16 mouse cellular contexts compared by ENCODE assay signal in genomic region chr7:27574124-27574880, GRCm38 (mm10). TPM values are rescaled to one million over a fixed set of nuclear protein-coding genes. Genes with fewer than 3 reads are reported as not detected.
A peak's percentile ranks its signal among the peaks of the same experiment; 100 is the strongest.
DNase-seq lines count a peak whose midpoint lies in the region; ATAC-seq and TF ChIP-seq lines count a peak whose summit lies in the region.
"Had no signal": no experiment of that assay in that cellular context is flagged by ENCODE, and none has a peak within 500 bp of the region (broad histone marks: within the 10 kb centered on the region; RNA-seq: fewer than 3 reads in every experiment).

No protein-coding gene starts in this region.

- no peaks in the 10 kb centered on the region for H3K9me3 ChIP-seq in E14TG2a.4 (ENCODE audit: low read length)
- no peaks in the 10 kb centered on the region for H3K9me3 ChIP-seq in hindbrain, embryonic 14.5 days (ENCODE audit: control insufficient read depth, low read length)
- H3K9me3 ChIP-seq: embryonic facial prominence, embryonic 10.5 days; kidney, embryonic 15.5 days had no signal

- H3K4me2 ChIP-seq in hindbrain, embryonic 14.5 days (replicated peaks) = no peak overlapping the region
- H3K4me2 ChIP-seq: kidney, embryonic 15.5 days had no signal

- WGBS in hindbrain, embryonic 14.5 days = 93% methylated on average over 14 of the region's 14 CpGs

- peak; percentile 78 for DNase-seq in adrenal gland, adult 2 months
- no peak for DNase-seq in adrenal gland, postnatal 4 days (ENCODE audit: low spot score in 2 of 2)
- peak; percentile 47 for DNase-seq in adrenal gland, postnatal 14 days
- DNase-seq in hindbrain, embryonic 14.5 days (ENCODE audit: low spot score) = no peak
- no peak for DNase-seq in embryo, embryonic 10 days (ENCODE audit: low spot score)
- DNase-seq: B cell, adult 2 months; cerebellum, adult 8-10 months; heart, adult 18-20 months; heart, postnatal 10 days; layer of hippocampus, adult 9-11 months had no signal

- H3K27me3 ChIP-seq in E14TG2a.4 (ENCODE audit: insufficient read depth, low read length) = no peaks in the 10 kb centered on the region
- no peaks in the 10 kb centered on the region for H3K27me3 ChIP-seq in hindbrain, embryonic 14.5 days (ENCODE audit: control insufficient read depth, insufficient read depth, low read length)
- H3K27me3 ChIP-seq: kidney, embryonic 15.5 days had no signal

- peaks cover 89% of the 10 kb centered on the region for H3K36me3 ChIP-seq in E14TG2a.4 (ENCODE audit: insufficient read depth, low read length)
- H3K36me3 ChIP-seq in hindbrain, embryonic 14.5 days (replicated peaks; ENCODE audit: control insufficient read depth, insufficient read depth) = peaks cover 92% of the 10 kb centered on the region

- ATAC-seq in monocyte, adult 5-6 weeks (replicated peaks; ENCODE audit: insufficient number of reproducible peaks, low FRiP score, low TSS enrichment, poor library complexity, severe bottlenecking) = peak; percentile 59
- no peak for ATAC-seq in hindbrain, embryonic 14.5 days (ENCODE audit: low FRiP score)
- no peak for ATAC-seq in cerebellum, adult (ENCODE audit: insufficient number of reproducible peaks, low FRiP score, low TSS enrichment)

- no peak overlapping the region for H3K9ac ChIP-seq in hindbrain, embryonic 14.5 days
- H3K9ac ChIP-seq: kidney, embryonic 15.5 days; liver, embryonic 14.5 days had no signal

- H3K4me3 ChIP-seq in E14TG2a.4 (replicated peaks; ENCODE audit: low read length) = peak overlapping the region; percentile 68
- H3K4me3 ChIP-seq in hindbrain, embryonic 14.5 days (replicated peaks; ENCODE audit: low read length) = no peak overlapping the region
- H3K4me3 ChIP-seq: embryonic facial prominence, embryonic 10.5 days; kidney, embryonic 15.5 days had no signal

- H3K4me1 ChIP-seq in E14TG2a.4 (replicated peaks; ENCODE audit: low read depth, low read length) = peaks cover 78% of the 10 kb centered on the region
- no peaks in the 10 kb centered on the region for H3K4me1 ChIP-seq in hindbrain, embryonic 14.5 days (replicated peaks; ENCODE audit: control insufficient read depth, insufficient read depth, low read length)
- H3K4me1 ChIP-seq: kidney, embryonic 15.5 days had no signal

- no peak overlapping the region for H3K27ac ChIP-seq in hindbrain, embryonic 14.5 days
- H3K27ac ChIP-seq: embryonic facial prominence, embryonic 10.5 days; kidney, embryonic 15.5 days; liver, embryonic 14.5 days had no signal

- TF ChIP-seq CTCF in E14TG2a.4 (conservative IDR thresholded peaks at IDR 0.05; ENCODE audit: low read length) = no peak

RNA-seq across cellular contexts. Expression of gene Akt2, which starts 17.1 kb away (rescaled TPM):
- 100 to 1,000 TPM; 219 to 227 TPM for total RNA-seq in adrenal gland, adult 2 months (2021)
- polyA plus RNA-seq in adrenal gland, adult 2 months (2012; rRNA removed) = 128 and 143 TPM in 2 replicates
- 100 to 1,000 TPM; 195 to 220 TPM for total RNA-seq in adrenal gland, postnatal 4 days (2021)
- total RNA-seq in adrenal gland, postnatal 14 days (2021) = 197 and 255 TPM in 2 replicates
- total RNA-seq in monocyte, adult 5-6 weeks (2017) = 77.2 to 150 TPM (median 108 TPM) in 3 replicates
- polyA plus RNA-seq in hindbrain, embryonic 14.5 days (2014; fragmentation: Nextera tagmentation; extraction: Ambion mirVana) = 51.1 and 62.7 TPM in 2 replicates

RNA-seq across cellular contexts. Expression of gene 2310022A10Rik, which starts 21.3 kb away (rescaled TPM):
- total RNA-seq in adrenal gland, adult 2 months (2021) = 10 to 100 TPM; 12.8 to 15.9 TPM
- 22.5 and 27.7 TPM in 2 replicates for polyA plus RNA-seq in adrenal gland, adult 2 months (2012; rRNA removed)
- 10 to 100 TPM; 21.6 to 28.0 TPM for total RNA-seq in adrenal gland, postnatal 4 days (2021)
- 13.6 and 14.4 TPM in 2 replicates for total RNA-seq in adrenal gland, postnatal 14 days (2021)
- 3.6 to 29.0 TPM (median 10.5 TPM) in 3 replicates for total RNA-seq in monocyte, adult 5-6 weeks (2017)
- polyA plus RNA-seq in hindbrain, embryonic 14.5 days (2014; fragmentation: Nextera tagmentation; extraction: Ambion mirVana) = 25.1 and 26.4 TPM in 2 replicates

RNA-seq across cellular contexts. Expression of gene Pld3, which starts 21.3 kb away (rescaled TPM):
- total RNA-seq in adrenal gland, adult 2 months (2021) = 100 to 1,000 TPM; 111 to 179 TPM
- polyA plus RNA-seq in adrenal gland, adult 2 months (2012; rRNA removed) = 202 and 253 TPM in 2 replicates
- 100 to 1,000 TPM; 132 to 133 TPM for total RNA-seq in adrenal gland, postnatal 4 days (2021)
- 87.2 and 100 TPM in 2 replicates for total RNA-seq in adrenal gland, postnatal 14 days (2021)
- 13.7 to 42.8 TPM (median 31.8 TPM) in 3 replicates for total RNA-seq in monocyte, adult 5-6 weeks (2017)
- 156 and 193 TPM in 2 replicates for polyA plus RNA-seq in hindbrain, embryonic 14.5 days (2014; fragmentation: Nextera tagmentation; extraction: Ambion mirVana)

RNA-seq across cellular contexts. Expression of gene Hipk4, which starts 51.2 kb away (rescaled TPM):
- total RNA-seq in adrenal gland, adult 2 months (2021) = under 1 TPM; 0.21 to 0.29 TPM
- 0.82 and 1.1 TPM in 2 replicates for polyA plus RNA-seq in adrenal gland, adult 2 months (2012; rRNA removed)
- 1 to 10 TPM; 1.4 to 1.8 TPM for total RNA-seq in adrenal gland, postnatal 4 days (2021)
- 0.44 and 0.64 TPM in 2 replicates for total RNA-seq in adrenal gland, postnatal 14 days (2021)
- not detected in 3 replicates for total RNA-seq in monocyte, adult 5-6 weeks (2017)
- polyA plus RNA-seq in hindbrain, embryonic 14.5 days (2014; fragmentation: Nextera tagmentation; extraction: Ambion mirVana) = 1.2 and 1.5 TPM in 2 replicates

Comparison
In these comparisons a context has a peak if more than half of its experiments do, and no peak if none do; other contexts are left out.
1. DNase-seq: peak in adrenal gland, adult 2 months (single experiment) and adrenal gland, postnatal 14 days (single experiment); none in adrenal gland, postnatal 4 days (0 of 2), hindbrain, embryonic 14.5 days (single experiment) and embryo, embryonic 10 days (single experiment).